10 mouse cellular contexts compared by ENCODE assay signal in the genomic region with DNA sequence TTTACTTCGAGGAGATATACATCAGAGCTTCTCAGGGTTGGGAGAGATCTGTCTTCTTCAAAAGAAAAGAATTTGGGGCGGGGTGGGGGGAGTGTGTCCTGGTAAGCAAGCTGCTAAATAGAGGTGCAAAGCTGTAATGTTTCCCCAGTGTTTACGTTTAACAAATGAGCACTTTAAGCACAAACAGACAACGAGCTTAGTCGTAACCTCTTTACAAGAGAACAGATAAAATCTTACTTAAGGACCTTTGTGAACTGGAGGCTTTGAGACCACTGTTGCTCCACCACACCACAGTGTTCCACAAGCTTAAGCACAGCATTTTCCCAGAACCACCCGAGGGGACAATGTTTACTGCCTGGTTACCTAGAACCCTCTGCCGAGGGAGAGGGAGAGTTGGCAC. TPM values are rescaled to one million over a fixed set of nuclear protein-coding genes. Genes with fewer than 3 reads are reported as not detected.
DNase-seq lines count a peak whose midpoint lies in the region; ATAC-seq and TF ChIP-seq lines count a peak whose summit lies in the region.
"Had no signal": no experiment of that assay in that cellular context is flagged by ENCODE, and none has a peak within 500 bp of the region (broad histone marks: within the 10 kb centered on the region; RNA-seq: fewer than 3 reads in every experiment).

No protein-coding gene starts in this region.

- WGBS in heart, embryonic 10.5 days = 12% methylated on average over 7 of the region's 7 CpGs
- 12% methylated on average over 7 of the region's 7 CpGs for WGBS in forebrain, embryonic 14.5 days
- 10% methylated on average over 7 of the region's 7 CpGs for WGBS in limb, embryonic 15.5 days

- peaks cover 26% of the 10 kb centered on the region; the same call in 1 of the 2 replicates for H3K27me3 ChIP-seq in heart, embryonic 10.5 days (ENCODE audit: insufficient read depth, poor library complexity, severe bottlenecking)
- peaks cover 37% of the 10 kb centered on the region for H3K27me3 ChIP-seq in E14TG2a.4 (ENCODE audit: insufficient read depth, low read length)
- no peaks in the 10 kb centered on the region for H3K27me3 ChIP-seq in forebrain, embryonic 14.5 days (replicated peaks; ENCODE audit: control insufficient read depth, insufficient read depth, low read length)
- no peaks in the 10 kb centered on the region for H3K27me3 ChIP-seq in limb, embryonic 15.5 days

- peaks cover 53% of the 10 kb centered on the region for H3K4me1 ChIP-seq in heart, embryonic 10.5 days
- H3K4me1 ChIP-seq in E14TG2a.4 (replicated peaks; ENCODE audit: low read depth, low read length) = peaks cover 77% of the 10 kb centered on the region
- peaks cover 22% of the 10 kb centered on the region for H3K4me1 ChIP-seq in forebrain, embryonic 14.5 days (ENCODE audit: control insufficient read depth, insufficient read depth, low read length)
- H3K4me1 ChIP-seq in limb, embryonic 15.5 days = peaks cover 48% of the 10 kb centered on the region

- H3K4me3 ChIP-seq in heart, embryonic 10.5 days = peak overlapping the region; percentile 72
- H3K4me3 ChIP-seq in E14TG2a.4 (replicated peaks; ENCODE audit: low read length) = peak overlapping the region; percentile 87
- H3K4me3 ChIP-seq in forebrain, embryonic 14.5 days (ENCODE audit: low read depth, low read length) = peak overlapping the region; percentile 47
- peak overlapping the region; percentile 63 for H3K4me3 ChIP-seq in limb, embryonic 15.5 days

- no peak for TF ChIP-seq CTCF in E14TG2a.4 (conservative IDR thresholded peaks at IDR 0.05; ENCODE audit: low read length)

- H3K9me3 ChIP-seq in heart, embryonic 10.5 days = no peaks in the 10 kb centered on the region
- no peaks in the 10 kb centered on the region for H3K9me3 ChIP-seq in E14TG2a.4 (ENCODE audit: low read length)
- no peaks in the 10 kb centered on the region for H3K9me3 ChIP-seq in forebrain, embryonic 14.5 days (replicated peaks; ENCODE audit: control insufficient read depth, low read length)
- H3K9me3 ChIP-seq in limb, embryonic 15.5 days = no peaks in the 10 kb centered on the region

- peak overlapping the region; percentile 93 for H3K4me2 ChIP-seq in forebrain, embryonic 14.5 days (ENCODE audit: low read length)
- peak overlapping the region; percentile 76 for H3K4me2 ChIP-seq in limb, embryonic 15.5 days

- no peak for ATAC-seq in forebrain, embryonic 14.5 days
- ATAC-seq in limb, embryonic 15.5 days (ENCODE audit: insufficient number of reproducible peaks, low FRiP score, low TSS enrichment, low read depth) = no peak

- H3K36me3 ChIP-seq in heart, embryonic 10.5 days = peaks cover 4% of the 10 kb centered on the region
- peaks cover 4% of the 10 kb centered on the region; the same call in 1 of the 2 replicates for H3K36me3 ChIP-seq in E14TG2a.4 (ENCODE audit: insufficient read depth, low read length)
- no peaks in the 10 kb centered on the region for H3K36me3 ChIP-seq in forebrain, embryonic 14.5 days (ENCODE audit: control insufficient read depth, insufficient read depth, low read length)
- H3K36me3 ChIP-seq in limb, embryonic 15.5 days = peaks cover 7% of the 10 kb centered on the region; the same call in 1 of the 2 replicates

- no peak for DNase-seq in heart, embryonic 10.5 days (ENCODE audit: low spot score)
- no peak for DNase-seq in heart, adult 8-10 months (ENCODE audit: low spot score)
- no peak for DNase-seq in forebrain, embryonic 14.5 days (ENCODE audit: low spot score)
- no peak for DNase-seq in adrenal gland, adult 18-20 months (ENCODE audit: low spot score in 2 of 2)
- no peak for DNase-seq in gastrocnemius, postnatal 36 days
- DNase-seq in thymus, postnatal 10 days (ENCODE audit: low spot score in 2 of 2) = no peak

- intact Hi-C loops in gastrocnemius, postnatal 36 days (cut with DNase I) = no loop called here

- H3K27ac ChIP-seq in heart, embryonic 10.5 days = peak overlapping the region; percentile 95
- H3K27ac ChIP-seq in forebrain, embryonic 14.5 days (ENCODE audit: low read depth, low read length) = peak overlapping the region; percentile 97
- peak overlapping the region; percentile 100 for H3K27ac ChIP-seq in limb, embryonic 15.5 days

- H3K9ac ChIP-seq in forebrain, embryonic 14.5 days (ENCODE audit: low read length) = peak overlapping the region; percentile 87
- peak overlapping the region; percentile 90 for H3K9ac ChIP-seq in limb, embryonic 15.5 days

RNA-seq across cellular contexts. Expression of a gene that starts 1.4 kb away (rescaled TPM):
- 16.7 and 23.5 TPM in 2 replicates for polyA plus RNA-seq in heart, embryonic 10.5 days (2016; fragmentation: Nextera tagmentation; extraction: Ambion mirVana)
- 1 to 10 TPM; 1.6 to 2.6 (median 2.2) TPM for total RNA-seq in heart, adult 8-10 months (2022)
- 26.9 and 27.7 TPM in 2 replicates for polyA plus RNA-seq in forebrain, embryonic 14.5 days (2014; fragmentation: Nextera tagmentation; extraction: Ambion mirVana)
- 57.2 and 58.0 TPM in 2 replicates for polyA plus RNA-seq in limb, embryonic 15.5 days (2015; fragmentation: Nextera tagmentation; extraction: Ambion mirVana)
- 1 to 10 TPM; 2.4 to 4.9 TPM for total RNA-seq in adrenal gland, adult 18-20 months (2021)
- 1 to 10 TPM; 2.1 to 2.5 TPM for total RNA-seq in gastrocnemius, postnatal 36 days (2021)
- total RNA-seq: neutrophil, adult 5-6 weeks had no signal

RNA-seq across cellular contexts. Expression of a gene that starts 5.2 kb away (rescaled TPM):
- not detected in 2 replicates for polyA plus RNA-seq in heart, embryonic 10.5 days (2016; fragmentation: Nextera tagmentation; extraction: Ambion mirVana)
- total RNA-seq in heart, adult 8-10 months (2022) = not detected
- 0.38 and 0.48 TPM in 2 replicates for polyA plus RNA-seq in forebrain, embryonic 14.5 days (2014; fragmentation: Nextera tagmentation; extraction: Ambion mirVana)
- not detected in 2 replicates for polyA plus RNA-seq in limb, embryonic 15.5 days (2015; fragmentation: Nextera tagmentation; extraction: Ambion mirVana)
- total RNA-seq in adrenal gland, adult 18-20 months (2021) = not detected
- not detected for total RNA-seq in gastrocnemius, postnatal 36 days (2021)
- total RNA-seq: liver, adult 2 months; neutrophil, adult 5-6 weeks had no signal
- polyA plus RNA-seq: liver, adult 2 months had no signal

RNA-seq across cellular contexts. Expression of a gene that starts 8.8 kb away (rescaled TPM):
- polyA plus RNA-seq in heart, embryonic 10.5 days (2016; fragmentation: Nextera tagmentation; extraction: Ambion mirVana) = 0.97 and 1.5 TPM in 2 replicates
- 1 to 10 TPM in 1 of 4 experiments, under 1 TPM in 1, not detected in 2; 0.41 to 1.2 TPM for total RNA-seq in heart, adult 8-10 months (2022)
- polyA plus RNA-seq in forebrain, embryonic 14.5 days (2014; fragmentation: Nextera tagmentation; extraction: Ambion mirVana) = 2.8 and 3.5 TPM in 2 replicates
- 12.7 and 12.9 TPM in 2 replicates for polyA plus RNA-seq in limb, embryonic 15.5 days (2015; fragmentation: Nextera tagmentation; extraction: Ambion mirVana)
- under 1 TPM in 1 of 2 experiments, not detected in 1; 0.96 TPM for total RNA-seq in adrenal gland, adult 18-20 months (2021)
- under 1 TPM in 1 of 2 experiments, not detected in 1; 0.42 TPM for total RNA-seq in gastrocnemius, postnatal 36 days (2021)
- total RNA-seq: liver, adult 2 months; neutrophil, adult 5-6 weeks had no signal
- polyA plus RNA-seq: liver, adult 2 months had no signal

RNA-seq across cellular contexts. Expression of a gene that starts 14.4 kb away (rescaled TPM):
- polyA plus RNA-seq in heart, embryonic 10.5 days (2016; fragmentation: Nextera tagmentation; extraction: Ambion mirVana) = 42.1 and 52.4 TPM in 2 replicates
- total RNA-seq in heart, adult 8-10 months (2022) = 1 to 10 TPM; 1.7 to 3.6 (median 2.6) TPM
- 76.1 and 82.9 TPM in 2 replicates for polyA plus RNA-seq in forebrain, embryonic 14.5 days (2014; fragmentation: Nextera tagmentation; extraction: Ambion mirVana)
- polyA plus RNA-seq in limb, embryonic 15.5 days (2015; fragmentation: Nextera tagmentation; extraction: Ambion mirVana) = 56.3 and 70.6 TPM in 2 replicates
- 10 to 100 TPM; 36.7 to 43.9 TPM for total RNA-seq in adrenal gland, adult 18-20 months (2021)
- 1 to 10 TPM; 1.6 to 1.7 TPM for total RNA-seq in gastrocnemius, postnatal 36 days (2021)

RNA-seq across cellular contexts. Expression of a gene that starts 35.0 kb away (rescaled TPM):
- polyA plus RNA-seq in heart, embryonic 10.5 days (2016; fragmentation: Nextera tagmentation; extraction: Ambion mirVana) = 89.8 and 162 TPM in 2 replicates
- total RNA-seq in heart, adult 8-10 months (2022) = 10 to 100 TPM; 37.3 to 54.4 (median 50.2) TPM
- 133 and 140 TPM in 2 replicates for polyA plus RNA-seq in forebrain, embryonic 14.5 days (2014; fragmentation: Nextera tagmentation; extraction: Ambion mirVana)
- 83.4 and 94.3 TPM in 2 replicates for polyA plus RNA-seq in limb, embryonic 15.5 days (2015; fragmentation: Nextera tagmentation; extraction: Ambion mirVana)
- 100 to 1,000 TPM; 137 to 177 TPM for total RNA-seq in adrenal gland, adult 18-20 months (2021)
- 10 to 100 TPM; 51.0 to 53.2 TPM for total RNA-seq in gastrocnemius, postnatal 36 days (2021)
